Mouse (Mus musculus) heart, postnatal 0 days (tissue): Measurements from ENCODE around the gene Pcbp2. TPM values are rescaled to one million over a fixed set of nuclear protein-coding genes. Genes with fewer than 3 reads are reported as not detected.

Experiments used
- ATAC-seq: fragments of 200-750 bp; cut with Nextera tagmentation; 2 replicates; pipeline ENCODE4 v1.8.0; 2017; ENCODE audit warnings: low read depth, moderate number of reproducible peaks, moderate library complexity; ENCODE audit not compliant: insufficient read depth
- DNase-seq: peaks from one replicate; pipeline ENCODE4 v3.0.0-alpha.2; 2016; ENCODE audit warnings: low spot score
- H3K27ac ChIP-seq: fragments of 300-500 bp; sonication (generic); 2 replicates; pipeline ENCODE4 v1.5.1; 2014; ENCODE audit warnings: low read depth, mild to moderate bottlenecking
- H3K27me3 ChIP-seq: fragments of 300-500 bp; sonication (generic); 2 replicates; pipeline ENCODE4 v1.6.1; 2014; ENCODE audit warnings: low read length, mixed read lengths; ENCODE audit not compliant: control insufficient read depth, insufficient read depth
- H3K36me3 ChIP-seq: fragments of 300-500 bp; sonication (generic); replicated peaks from 2 replicates; pipeline ENCODE4 v1.6.1; 2014; ENCODE audit warnings: low read length, mixed read lengths; ENCODE audit not compliant: control insufficient read depth, insufficient read depth
- H3K4me1 ChIP-seq: fragments of 300-500 bp; sonication (generic); 2 replicates; pipeline ENCODE4 v1.6.1; 2014; ENCODE audit warnings: antibody characterized with exemption; ENCODE audit not compliant: control insufficient read depth, insufficient read depth
- H3K4me2 ChIP-seq: fragments of 300-500 bp; sonication (generic); 2 replicates; pipeline ENCODE4 v1.6.1; 2014; ENCODE audit warnings: low read depth, mild to moderate bottlenecking, low read length, moderate library complexity
- H3K4me3 ChIP-seq: fragments of 300-500 bp; sonication (generic); 2 replicates; pipeline ENCODE4 v1.5.1; 2014; ENCODE audit warnings: low read depth, low read length
- H3K9ac ChIP-seq: fragments of 300-500 bp; sonication (generic); replicated peaks from 2 replicates; pipeline ENCODE4 v1.6.1; 2014; ENCODE audit warnings: low read depth, low read length, mixed read lengths
- H3K9me3 ChIP-seq: fragments of 300-500 bp; sonication (generic); replicated peaks from 2 replicates; pipeline ENCODE4 v1.6.1; 2016; ENCODE audit warnings: low read length; ENCODE audit not compliant: control insufficient read depth
- CTCF ChIP-seq: IDR thresholded peaks from 2 replicates; pipeline ENCODE4 v1.5.1; 2016; ENCODE audit warnings: antibody characterized with exemption, control low read depth, low read depth
- EP300 ChIP-seq: IDR thresholded peaks from 2 replicates; pipeline ENCODE4 v1.6.1; 2016; ENCODE audit warnings: antibody characterized with exemption, low read depth
- WGBS: fragments of 180-500 bp; shearing (Covaris S2); extraction: QIAGEN DNeasy Blood & Tissue Kit; methylation state at CpG from one replicate; pipeline ENCODE4 v1.1.7; 2014; 5-methylcytosine and 5-hydroxymethylcytosine counted together
- polyA plus RNA-seq: library from polyadenylated mRNA; unstranded; fragments of >200 nt; fragmentation: Nextera tagmentation; extraction: Ambion mirVana; gene quantifications from 2 replicates; pipeline ENCODE4 v1.2.1, GENCODE M21; 2015
- total RNA-seq: library from RNA; depleted of rRNA; stranded (reverse); fragments of >200 nt; gene quantifications from 2 replicates; pipeline ENCODE4 v1.2.3, GENCODE M21; 2014; ENCODE audit warnings: low replicate concordance

Gene Pcbp2
- total and polyA plus RNA-seq, 2 experiments from 2014 or later: 118 to 221 TPM

GRCm38 (mm10) chr15:102463666-102464065, 6.7 kb upstream of the Pcbp2 start:
- no peak overlapping the region for H3K4me3 ChIP-seq
- no peak overlapping the region for H3K9ac ChIP-seq
- DNase-seq (no peak), ATAC-seq (no peak)
- H3K4me1 ChIP-seq: peaks cover 16% of the 10 kb centered on the region; the same call in 1 of the 2 replicates
- H3K9me3 ChIP-seq: no peaks in the 10 kb centered on the region
- H3K36me3 ChIP-seq: no peaks in the 10 kb centered on the region; the same call in 1 of the 2 replicates
- no peaks in the 10 kb centered on the region for H3K27me3 ChIP-seq
- H3K27ac ChIP-seq: no peak overlapping the region
- no peak overlapping the region for H3K4me2 ChIP-seq
- TF ChIP-seq CTCF (peak; percentile 39), EP300 (no peak)

GRCm38 (mm10) chr15:102468675-102469370, 1.5 kb upstream of the Pcbp2 start:
- ATAC-seq: no peak
- H3K36me3 ChIP-seq: peaks cover 3% of the 10 kb centered on the region; the same call in 1 of the 2 replicates
- 93% methylated on average over 9 of the region's 9 CpGs for WGBS

GRCm38 (mm10) chr15:102470605-102471294, 411 bp downstream of the Pcbp2 start:
- ATAC-seq (peak; percentile 72), DNase-seq (peak; percentile 77)
- H3K9ac ChIP-seq: peak overlapping the region; percentile 93
- peaks cover 22% of the 10 kb centered on the region for H3K36me3 ChIP-seq
- H3K4me3 ChIP-seq: peak overlapping the region; percentile 87
- H3K27me3 ChIP-seq: no peaks in the 10 kb centered on the region
- peak overlapping the region; percentile 64 for H3K4me2 ChIP-seq
- peaks cover 14% of the 10 kb centered on the region for H3K4me1 ChIP-seq
- 0% methylated on average over 30 of the region's 67 CpGs for WGBS
- TF ChIP-seq EP300 (0 out of 2 replicates have a peak, but pooled peaks have one; percentile 22), CTCF (no peak; the same call in 1 of the 2 replicates)
- H3K9me3 ChIP-seq: no peaks in the 10 kb centered on the region
- H3K27ac ChIP-seq: peak overlapping the region; percentile 96

More at GRCm38 (mm10) chr15:102468675-102469370, 1.5 kb upstream of the Pcbp2 start:
- no peak overlapping the region for H3K9ac ChIP-seq
- no peak for DNase-seq
- H3K27me3 ChIP-seq: no peaks in the 10 kb centered on the region
- TF ChIP-seq CTCF: no peak
- no peak for TF ChIP-seq EP300
- H3K4me2 ChIP-seq: no peak overlapping the region
- H3K9me3 ChIP-seq: no peaks in the 10 kb centered on the region
- no peak overlapping the region for H3K27ac ChIP-seq
- no peak overlapping the region for H3K4me3 ChIP-seq
- peaks cover 14% of the 10 kb centered on the region for H3K4me1 ChIP-seq

GRCm38 (mm10) chr15:102471295-102471645, 931 bp downstream of the Pcbp2 start:
- H3K4me2 ChIP-seq: peak overlapping the region; percentile 64
- H3K27me3 ChIP-seq: no peaks in the 10 kb centered on the region
- peaks cover 14% of the 10 kb centered on the region for H3K4me1 ChIP-seq
- 1% methylated on average over 10 of the region's 10 CpGs for WGBS
- H3K4me3 ChIP-seq: peak overlapping the region; percentile 87
- peaks cover 28% of the 10 kb centered on the region for H3K36me3 ChIP-seq
- H3K9ac ChIP-seq: peak overlapping the region; percentile 93
- no peaks in the 10 kb centered on the region for H3K9me3 ChIP-seq
- H3K27ac ChIP-seq: peak overlapping the region; percentile 96
- DNase-seq (peak; percentile 74), ATAC-seq (0 out of 2 replicates have a peak, but pooled peaks have one; percentile 3)
- TF ChIP-seq EP300: no peak

GRCm38 (mm10) chr15:102471727-102472126, 1.4 kb downstream of the Pcbp2 start:
- no peaks in the 10 kb centered on the region for H3K9me3 ChIP-seq
- peaks cover 14% of the 10 kb centered on the region for H3K4me1 ChIP-seq
- DNase-seq (no peak), ATAC-seq (no peak)
- peak overlapping the region; percentile 87 for H3K4me3 ChIP-seq
- H3K9ac ChIP-seq: peak overlapping the region; percentile 93; the same call in 1 of the 2 replicates
- H3K4me2 ChIP-seq: peak overlapping the region; percentile 64
- TF ChIP-seq CTCF (no peak), EP300 (no peak)
- peak overlapping the region; percentile 96; the same call in 1 of the 2 replicates for H3K27ac ChIP-seq
- no peaks in the 10 kb centered on the region for H3K27me3 ChIP-seq
- H3K36me3 ChIP-seq: peaks cover 32% of the 10 kb centered on the region
